Mouse (Mus musculus) embryonic facial prominence, embryonic 15.5 days (tissue): ENCODE data around the gene Eri3. TPM values are rescaled to one million over a fixed set of nuclear protein-coding genes. Genes with fewer than 3 reads are reported as not detected.

ENCODE experiments used
- ATAC-seq: fragments of 200-750 bp; cut with Nextera tagmentation; 2 replicates; pipeline ENCODE4 v1.8.0; 2017; ENCODE audit warnings: low read depth, moderate TSS enrichment; ENCODE audit not compliant: insufficient number of reproducible peaks, low FRiP score, low TSS enrichment
- H3K27ac ChIP-seq: fragments of 300-500 bp; sonication (generic); replicated peaks from 2 replicates; pipeline ENCODE4 v1.5.1; 2015; ENCODE audit warnings: mild to moderate bottlenecking, inconsistent platforms
- H3K27me3 ChIP-seq: fragments of 300-500 bp; sonication (generic); 2 replicates; pipeline ENCODE4 v1.6.1; 2015; ENCODE audit warnings: inconsistent platforms
- H3K36me3 ChIP-seq: fragments of 300-500 bp; sonication (generic); 2 replicates; pipeline ENCODE4 v1.6.1; 2015; ENCODE audit warnings: mild to moderate bottlenecking, inconsistent platforms
- H3K4me1 ChIP-seq: fragments of 300-500 bp; sonication (generic); 2 replicates; pipeline ENCODE4 v1.6.1; 2015; ENCODE audit warnings: inconsistent platforms
- H3K4me2 ChIP-seq: fragments of 300-500 bp; sonication (generic); replicated peaks from 2 replicates; pipeline ENCODE4 v1.6.1; 2015; ENCODE audit warnings: mild to moderate bottlenecking, inconsistent platforms
- H3K4me3 ChIP-seq: fragments of 300-500 bp; sonication (generic); replicated peaks from 2 replicates; pipeline ENCODE4 v1.5.1; 2015; ENCODE audit warnings: mild to moderate bottlenecking, inconsistent platforms
- H3K9ac ChIP-seq: fragments of 300-500 bp; sonication (generic); 2 replicates; pipeline ENCODE4 v1.6.1; 2015; ENCODE audit warnings: inconsistent platforms
- H3K9me3 ChIP-seq: fragments of 300-500 bp; sonication (generic); replicated peaks from 2 replicates; pipeline ENCODE4 v1.6.1; 2016; ENCODE audit warnings: inconsistent platforms
- WGBS: fragments of 180-500 bp; shearing (Covaris S2); methylation state at CpG from one replicate; pipeline ENCODE4 v1.1.7; 2015; 5-methylcytosine and 5-hydroxymethylcytosine counted together
- polyA plus RNA-seq: library from polyadenylated mRNA; unstranded; fragments of >200 nt; fragmentation: Nextera tagmentation; extraction: Ambion mirVana; gene quantifications from 2 replicates; pipeline ENCODE4 v1.2.1, GENCODE M21; 2015

Gene Eri3
- polyA plus RNA-seq, 1 experiment from 2014 or later = 169 TPM

DNA sequence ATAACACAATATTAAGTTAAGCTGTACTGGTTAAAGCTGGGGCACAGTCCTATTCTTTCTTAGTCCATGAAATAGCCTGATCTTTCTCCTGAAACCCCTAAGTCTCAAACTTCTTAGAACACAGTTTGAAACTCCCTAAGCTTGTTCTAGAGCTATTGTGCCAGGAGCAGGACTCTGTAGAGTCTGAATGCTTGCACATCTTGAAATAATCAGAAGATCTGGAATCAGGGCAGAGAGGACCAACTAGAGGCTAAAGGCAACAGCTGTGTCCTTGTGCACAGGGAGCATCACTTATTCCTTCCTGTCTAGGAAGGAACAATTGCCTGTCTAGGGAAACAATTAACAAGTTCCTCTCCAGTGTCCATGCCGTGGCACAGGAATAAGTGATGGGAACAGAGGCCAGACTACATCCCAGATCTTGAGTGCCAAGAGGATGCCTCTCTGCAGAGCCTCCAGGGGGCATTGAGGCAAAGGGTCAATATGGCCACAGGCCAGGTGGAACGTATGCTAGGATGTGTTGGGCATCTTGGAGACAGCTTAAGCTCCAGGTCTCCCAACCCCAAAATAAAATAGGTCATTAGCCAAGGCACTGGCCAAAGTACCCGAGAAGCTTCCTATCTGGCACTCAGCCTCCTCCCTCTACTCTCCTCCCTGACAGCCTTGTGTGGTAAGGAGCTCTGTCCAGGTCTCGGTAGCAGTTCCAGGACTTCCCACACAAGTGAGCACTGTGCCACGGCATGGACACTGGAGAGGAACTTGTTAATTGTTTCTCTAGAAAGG, 56.9 kb downstream of the Eri3 start:
- Histone ChIP-seq H3K4me3 (no peak overlapping the region), H3K9ac (no peak overlapping the region), H3K4me1 (peaks cover 44% of the 10 kb centered on the region), H3K4me2 (no peak overlapping the region), H3K27ac (0 out of 2 replicates have a peak overlapping the region, but pooled peaks have one; percentile 22), H3K9me3 (no peaks in the 10 kb centered on the region), H3K36me3 (peaks cover 25% of the 10 kb centered on the region), H3K27me3 (no peaks in the 10 kb centered on the region)
- no peak for ATAC-seq
- 76% methylated on average over 5 of the region's 5 CpGs for WGBS

GRCm38 (mm10) chr4:117608265-117608664, 58.1 kb downstream of the Eri3 start:
- peak; percentile 13; the same call in 1 of the 2 replicates for ATAC-seq
- Histone ChIP-seq H3K27me3 (no peaks in the 10 kb centered on the region), H3K4me2 (no peak overlapping the region), H3K27ac (peak overlapping the region; percentile 19; the same call in 1 of the 2 replicates), H3K36me3 (peaks cover 32% of the 10 kb centered on the region), H3K4me1 (peaks cover 44% of the 10 kb centered on the region), H3K9ac (no peak overlapping the region), H3K4me3 (no peak overlapping the region), H3K9me3 (no peaks in the 10 kb centered on the region)
- 49% methylated on average over 9 of the region's 9 CpGs for WGBS

- H3K4me2 ChIP-seq = no peak overlapping the region
- ATAC-seq = peak; percentile 16; the same call in 1 of the 2 replicates
- H3K9me3 ChIP-seq = no peaks in the 10 kb centered on the region
- H3K9ac ChIP-seq = no peak overlapping the region
- peaks cover 36% of the 10 kb centered on the region for H3K36me3 ChIP-seq
- H3K4me1 ChIP-seq = peaks cover 42% of the 10 kb centered on the region
- 35% methylated on average over 7 of the region's 7 CpGs for WGBS
- H3K27ac ChIP-seq = 0 out of 2 replicates have a peak overlapping the region, but pooled peaks have one; percentile 65
- no peaks in the 10 kb centered on the region for H3K27me3 ChIP-seq
- no peak overlapping the region for H3K4me3 ChIP-seq
Observed at GRCm38 (mm10) chr4:117609371-117610039, 59.3 kb downstream of the Eri3 start.

- Histone ChIP-seq H3K4me2 (no peak overlapping the region), H3K27ac (no peak overlapping the region), H3K36me3 (peaks cover 49% of the 10 kb centered on the region), H3K27me3 (no peaks in the 10 kb centered on the region), H3K9me3 (no peaks in the 10 kb centered on the region), H3K9ac (no peak overlapping the region), H3K4me1 (peaks cover 26% of the 10 kb centered on the region), H3K4me3 (no peak overlapping the region)
- 76% methylated on average over 4 of the region's 4 CpGs for WGBS
- ATAC-seq = no peak
Observed at GRCm38 (mm10) chr4:117611385-117611784, 61.2 kb downstream of the Eri3 start.

DNA sequence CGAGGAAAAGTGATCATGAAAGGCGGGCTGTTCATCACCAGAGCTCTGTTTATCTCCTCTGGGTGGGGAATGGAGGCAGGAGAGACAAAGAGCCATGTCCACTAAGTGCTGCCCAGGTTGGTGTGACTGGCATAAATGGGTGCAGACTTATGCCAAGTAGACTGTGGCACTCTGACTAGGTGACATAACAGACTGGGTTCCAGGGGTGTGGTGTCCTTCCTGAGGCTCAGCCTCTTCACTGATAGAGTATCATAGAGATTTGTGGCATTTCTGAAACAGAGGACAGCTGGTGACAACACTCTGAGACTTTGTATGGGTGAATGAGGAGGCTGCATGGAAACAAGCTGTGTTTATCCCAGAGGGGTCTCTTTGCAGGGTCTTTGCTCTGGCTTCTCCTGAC, 61.6 kb downstream of the Eri3 start:
- H3K9me3 ChIP-seq = no peaks in the 10 kb centered on the region
- peaks cover 24% of the 10 kb centered on the region for H3K4me1 ChIP-seq
- H3K27ac ChIP-seq = no peak overlapping the region
- no peak overlapping the region for H3K9ac ChIP-seq
- no peaks in the 10 kb centered on the region for H3K27me3 ChIP-seq
- H3K4me3 ChIP-seq = no peak overlapping the region
- peaks cover 53% of the 10 kb centered on the region for H3K36me3 ChIP-seq
- no peak overlapping the region for H3K4me2 ChIP-seq
- ATAC-seq = no peak
- WGBS = 66% methylated on average over 2 of the region's 2 CpGs

DNA sequence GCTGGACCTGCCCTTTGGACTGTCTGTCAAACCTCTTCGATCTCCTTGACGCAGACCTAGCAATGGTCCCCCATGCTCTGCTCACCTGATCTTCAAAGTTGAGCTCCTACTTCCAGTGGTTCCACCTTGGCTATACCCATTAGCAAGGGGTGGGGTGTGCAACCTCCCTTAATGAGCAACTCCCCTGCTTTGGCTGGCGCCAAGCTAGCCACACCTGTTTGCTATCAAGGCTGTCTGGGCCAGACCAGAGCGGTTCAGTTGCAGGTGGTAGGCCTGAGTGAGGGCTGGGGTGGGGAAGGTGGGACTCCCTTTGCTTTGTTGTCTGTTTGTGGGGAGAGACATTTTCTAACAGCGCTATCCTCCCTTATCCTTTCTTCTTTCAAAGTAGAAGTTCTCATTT, 62.5 kb downstream of the Eri3 start:
- H3K9ac ChIP-seq = no peak overlapping the region
- no peak overlapping the region for H3K4me3 ChIP-seq
- ATAC-seq = no peak
- H3K27me3 ChIP-seq = no peaks in the 10 kb centered on the region
- peaks cover 17% of the 10 kb centered on the region for H3K4me1 ChIP-seq
- no peak overlapping the region for H3K27ac ChIP-seq
- 86% methylated on average over 5 of the region's 5 CpGs for WGBS
- peaks cover 55% of the 10 kb centered on the region for H3K36me3 ChIP-seq
- no peak overlapping the region for H3K4me2 ChIP-seq
- H3K9me3 ChIP-seq = no peaks in the 10 kb centered on the region

DNA sequence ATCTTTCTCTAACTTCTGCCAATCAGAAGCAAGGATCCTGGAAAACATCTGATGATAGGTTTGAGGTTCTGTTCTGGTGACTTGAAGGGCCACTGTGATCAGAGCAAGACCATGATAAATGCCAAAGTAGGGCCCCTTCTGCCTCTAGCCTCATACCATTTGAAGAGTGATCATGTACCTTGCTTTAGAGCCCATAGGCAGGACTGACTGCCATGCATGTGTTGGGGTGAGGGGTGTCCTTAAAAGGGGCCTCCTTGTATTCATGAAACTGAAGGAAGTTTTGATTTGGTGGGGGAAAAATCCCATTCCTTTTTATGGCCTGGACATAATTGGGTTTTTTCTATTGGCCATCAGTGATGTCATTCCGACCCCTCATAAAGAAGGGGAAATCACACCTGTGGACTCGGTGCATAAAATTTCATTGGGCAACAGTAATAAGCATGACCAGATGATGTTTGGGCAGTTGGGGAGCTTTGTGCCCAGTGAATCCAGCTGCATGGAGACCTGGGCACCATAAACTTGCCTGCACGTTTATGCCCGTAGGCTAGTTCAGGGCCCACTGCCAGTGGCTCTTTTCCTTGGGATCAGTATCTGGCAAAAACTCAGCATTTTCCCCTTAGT, 63.1 kb downstream of the Eri3 start:
- Histone ChIP-seq H3K9me3 (no peaks in the 10 kb centered on the region), H3K9ac (no peak overlapping the region), H3K4me2 (no peak overlapping the region), H3K27ac (no peak overlapping the region), H3K27me3 (no peaks in the 10 kb centered on the region), H3K4me3 (no peak overlapping the region), H3K4me1 (peaks cover 15% of the 10 kb centered on the region), H3K36me3 (peaks cover 54% of the 10 kb centered on the region)
- WGBS = 93% methylated on average over 4 of the region's 4 CpGs
- no peak for ATAC-seq

- Histone ChIP-seq H3K36me3 (peaks cover 56% of the 10 kb centered on the region), H3K4me1 (no peaks in the 10 kb centered on the region), H3K9ac (no peak overlapping the region), H3K9me3 (no peaks in the 10 kb centered on the region), H3K4me3 (no peak overlapping the region), H3K27me3 (no peaks in the 10 kb centered on the region), H3K4me2 (no peak overlapping the region), H3K27ac (no peak overlapping the region)
- no peak for ATAC-seq
- 94% methylated on average over 4 of the region's 4 CpGs for WGBS
Observed at GRCm38 (mm10) chr4:117616600-117616999, 66.4 kb downstream of the Eri3 start.

GRCm38 (mm10) chr4:117622270-117622669, 72.1 kb downstream of the Eri3 start:
- no peak overlapping the region for H3K4me3 ChIP-seq
- peaks cover 41% of the 10 kb centered on the region for H3K36me3 ChIP-seq
- H3K4me1 ChIP-seq = no peaks in the 10 kb centered on the region
- ATAC-seq = no peak
- WGBS = 86% methylated on average over 5 of the region's 5 CpGs
- no peak overlapping the region for H3K9ac ChIP-seq
- no peaks in the 10 kb centered on the region for H3K27me3 ChIP-seq
- no peak overlapping the region for H3K27ac ChIP-seq
- H3K9me3 ChIP-seq = no peaks in the 10 kb centered on the region
- no peak overlapping the region for H3K4me2 ChIP-seq

GRCm38 (mm10) chr4:117623025-117623424, 72.9 kb downstream of the Eri3 start:
- H3K9me3 ChIP-seq = no peaks in the 10 kb centered on the region
- peaks cover 41% of the 10 kb centered on the region for H3K36me3 ChIP-seq
- no peak for ATAC-seq
- 82% methylated on average over 2 of the region's 2 CpGs for WGBS
- no peak overlapping the region for H3K9ac ChIP-seq
- H3K4me3 ChIP-seq = no peak overlapping the region
- H3K4me2 ChIP-seq = no peak overlapping the region
- no peaks in the 10 kb centered on the region for H3K27me3 ChIP-seq
- H3K27ac ChIP-seq = no peak overlapping the region
- H3K4me1 ChIP-seq = no peaks in the 10 kb centered on the region

DNA sequence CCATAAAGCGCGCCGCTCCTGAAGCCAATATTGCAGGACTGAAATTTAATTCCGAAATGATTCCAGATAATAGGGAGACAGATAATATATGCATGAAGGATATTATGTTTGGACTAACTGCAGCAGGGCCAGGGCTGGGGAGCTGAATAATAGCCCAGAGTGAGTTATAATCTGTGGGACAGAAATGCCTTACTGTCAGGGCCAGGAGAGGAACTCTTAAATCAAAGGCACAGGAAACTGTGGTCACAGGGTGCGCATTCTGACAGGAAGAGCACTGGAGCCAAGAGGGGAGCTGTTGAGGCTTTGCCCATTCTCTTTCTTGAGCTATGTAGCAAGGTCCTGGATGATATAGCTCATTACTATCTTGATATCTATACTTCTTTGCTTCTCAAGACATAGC, 74.5 kb downstream of the Eri3 start:
- Histone ChIP-seq H3K36me3 (peaks cover 36% of the 10 kb centered on the region), H3K4me1 (no peaks in the 10 kb centered on the region), H3K9ac (no peak overlapping the region), H3K27me3 (no peaks in the 10 kb centered on the region), H3K4me2 (no peak overlapping the region), H3K27ac (no peak overlapping the region), H3K4me3 (no peak overlapping the region), H3K9me3 (no peaks in the 10 kb centered on the region)
- 91% methylated on average over 5 of the region's 5 CpGs for whole genome bisulfite sequencing
- no peak for ATAC-seq
